ENCODE assay signal across 11 mouse cellular contexts in genomic region chr1:126799379-126799798, GRCm38 (mm10). TPM values are rescaled to one million over a fixed set of nuclear protein-coding genes. Genes with fewer than 3 reads are reported as not detected.
DNase-seq lines count a peak whose midpoint lies in the region; ATAC-seq lines count a peak whose summit lies in the region.
"Had no signal": no experiment of that assay in that cellular context is flagged by ENCODE, and none has a peak within 500 bp of the region (broad histone marks: within the 10 kb centered on the region; RNA-seq: fewer than 3 reads in every experiment).

No protein-coding gene starts in this region.

- DNase-seq in kidney, postnatal 36 days: no peak
- DNase-seq in embryonic facial prominence, embryonic 14.5 days (ENCODE audit: low spot score): peak; percentile 34
- DNase-seq in mesoderm, embryonic 11.5 days (ENCODE audit: low read depth, low spot score): peak; percentile 36
- DNase-seq in thymus, postnatal 0 days (ENCODE audit: low spot score): no peak
- DNase-seq: cerebellum, adult 9-11 months; lung, postnatal 36 days; thymus, postnatal 4 days had no signal

- no peak overlapping the region for H3K27ac ChIP-seq in kidney, embryonic 16.5 days (ENCODE audit: low read length)
- H3K27ac ChIP-seq in embryonic facial prominence, embryonic 14.5 days (replicated peaks; ENCODE audit: low read depth, low read length): no peak overlapping the region
- H3K27ac ChIP-seq in heart, embryonic 14.5 days (replicated peaks in 1 of 2; ENCODE audit: control insufficient read depth in 1 of 2, insufficient read depth in 1 of 2, low read depth in 2 of 2, low read length in 2 of 2): peak overlapping the region; percentile 76 to 79
- H3K27ac ChIP-seq: intestine, embryonic 15.5 days had no signal

- no peaks in the 10 kb centered on the region for H3K9me3 ChIP-seq in kidney, embryonic 16.5 days (ENCODE audit: low read length)
- no peaks in the 10 kb centered on the region for H3K9me3 ChIP-seq in embryonic facial prominence, embryonic 14.5 days (ENCODE audit: control insufficient read depth, low read length)
- no peaks in the 10 kb centered on the region for H3K9me3 ChIP-seq in heart, embryonic 14.5 days (ENCODE audit: control insufficient read depth, low read length)
- H3K9me3 ChIP-seq: intestine, embryonic 15.5 days had no signal

- H3K4me3 ChIP-seq in kidney, embryonic 16.5 days (ENCODE audit: low read length): no peak overlapping the region
- H3K4me3 ChIP-seq in embryonic facial prominence, embryonic 14.5 days (ENCODE audit: low read depth, low read length): no peak overlapping the region
- peak overlapping the region; percentile 10 to 20; a peak in 2 of 4 replicates for H3K4me3 ChIP-seq in heart, embryonic 14.5 days (ENCODE audit: control insufficient read depth in 1 of 2, insufficient read depth in 1 of 2, low read depth in 1 of 2, low read length in 2 of 2)
- H3K4me3 ChIP-seq: intestine, embryonic 15.5 days had no signal

- 0 out of 2 replicates have a peak, but pooled peaks cover 2% of the 10 kb centered on the region for H3K4me1 ChIP-seq in kidney, embryonic 16.5 days (ENCODE audit: insufficient read depth, low read length)
- H3K4me1 ChIP-seq in embryonic facial prominence, embryonic 14.5 days (ENCODE audit: control insufficient read depth, insufficient read depth, low read length): no peaks in the 10 kb centered on the region
- peaks cover 25 to 37% of the 10 kb centered on the region in 2 experiments for H3K4me1 ChIP-seq in heart, embryonic 14.5 days (ENCODE audit: control insufficient read depth in 2 of 2, insufficient read depth in 2 of 2, low read length in 2 of 2)
- H3K4me1 ChIP-seq: intestine, embryonic 15.5 days had no signal

- H3K36me3 ChIP-seq in kidney, embryonic 16.5 days (ENCODE audit: insufficient read depth, low read length): no peaks in the 10 kb centered on the region
- H3K36me3 ChIP-seq in embryonic facial prominence, embryonic 14.5 days (ENCODE audit: control insufficient read depth, insufficient read depth, low read length): no peaks in the 10 kb centered on the region
- H3K36me3 ChIP-seq in heart, embryonic 14.5 days (ENCODE audit: control insufficient read depth, insufficient read depth, low read length): no peaks in the 10 kb centered on the region
- H3K36me3 ChIP-seq: intestine, embryonic 15.5 days had no signal

- H3K4me2 ChIP-seq in kidney, embryonic 16.5 days (replicated peaks; ENCODE audit: low read depth, low read length): 0 out of 2 replicates have a peak overlapping the region, but pooled peaks have one; percentile 4
- no peak overlapping the region for H3K4me2 ChIP-seq in embryonic facial prominence, embryonic 14.5 days (ENCODE audit: low read depth, low read length)
- H3K4me2 ChIP-seq in heart, embryonic 14.5 days (ENCODE audit: low read length): peak overlapping the region; percentile 53
- H3K4me2 ChIP-seq: intestine, embryonic 15.5 days had no signal

- no peaks in the 10 kb centered on the region for H3K27me3 ChIP-seq in kidney, embryonic 16.5 days (ENCODE audit: insufficient read depth, low read length)
- H3K27me3 ChIP-seq in embryonic facial prominence, embryonic 14.5 days (replicated peaks; ENCODE audit: control insufficient read depth, insufficient read depth, low read length): no peaks in the 10 kb centered on the region
- no peaks in the 10 kb centered on the region for H3K27me3 ChIP-seq in heart, embryonic 14.5 days (ENCODE audit: control insufficient read depth, insufficient read depth, low read length)
- H3K27me3 ChIP-seq: intestine, embryonic 15.5 days had no signal

- WGBS in kidney, embryonic 16.5 days: 32% methylated on average over 11 of the region's 11 CpGs
- WGBS in embryonic facial prominence, embryonic 14.5 days: 65% methylated on average over 11 of the region's 11 CpGs
- WGBS in heart, embryonic 14.5 days: 35% methylated on average over 11 of the region's 11 CpGs

- no peak overlapping the region for H3K9ac ChIP-seq in kidney, embryonic 16.5 days (replicated peaks; ENCODE audit: low read length)
- H3K9ac ChIP-seq in embryonic facial prominence, embryonic 14.5 days (ENCODE audit: low read depth, low read length): no peak overlapping the region
- H3K9ac ChIP-seq in heart, embryonic 14.5 days (ENCODE audit: low read length): 0 out of 2 replicates have a peak overlapping the region, but pooled peaks have one; percentile 8
- H3K9ac ChIP-seq: intestine, embryonic 15.5 days had no signal

- ATAC-seq in kidney, embryonic 16.5 days (ENCODE audit: low FRiP score, low TSS enrichment): peak; percentile 76; the same call in 1 of the 2 replicates
- peak; percentile 63; the same call in 1 of the 2 replicates for ATAC-seq in embryonic facial prominence, embryonic 14.5 days (ENCODE audit: low read depth)
- peak; percentile 66 for ATAC-seq in heart, embryonic 14.5 days (ENCODE audit: insufficient number of reproducible peaks, insufficient read depth, low FRiP score, low read depth)
- ATAC-seq in monocyte, adult 5-6 weeks (replicated peaks; ENCODE audit: insufficient number of reproducible peaks, low FRiP score, low TSS enrichment, poor library complexity, severe bottlenecking): no peak
- ATAC-seq: intestine, embryonic 15.5 days had no signal

RNA-seq across cellular contexts. Expression of gene Nckap5, which starts 31.2 kb away (rescaled TPM):
- polyA plus RNA-seq in kidney, embryonic 16.5 days (2015; fragmentation: Nextera tagmentation; extraction: Ambion mirVana): 4.1 and 4.2 TPM in 2 replicates
- 6.2 and 7.9 TPM in 2 replicates for polyA plus RNA-seq in embryonic facial prominence, embryonic 14.5 days (2014; fragmentation: Nextera tagmentation; extraction: Ambion mirVana)
- 9.4 and 10.9 TPM in 2 replicates for polyA plus RNA-seq in heart, embryonic 14.5 days (2014; fragmentation: Nextera tagmentation; extraction: Ambion mirVana)
- 0.94 and 1.1 TPM in 2 replicates for polyA plus RNA-seq in thymus, postnatal 0 days (2015; fragmentation: Nextera tagmentation; extraction: Ambion mirVana)
- not detected in 3 replicates for total RNA-seq in monocyte, adult 5-6 weeks (2017)

Comparison
In these comparisons a context has a peak if more than half of its experiments do, and no peak if none do; other contexts are left out.
1. H3K27ac ChIP-seq: peak in heart, embryonic 14.5 days (2 of 2); none in kidney, embryonic 16.5 days (single experiment) and embryonic facial prominence, embryonic 14.5 days (single experiment).
2. H3K4me3 ChIP-seq: peak in heart, embryonic 14.5 days (2 of 2); none in kidney, embryonic 16.5 days (single experiment) and embryonic facial prominence, embryonic 14.5 days (single experiment).
3. DNase-seq: peak in embryonic facial prominence, embryonic 14.5 days (single experiment) and mesoderm, embryonic 11.5 days (single experiment); none in kidney, postnatal 36 days (0 of 2) and thymus, postnatal 0 days (single experiment).